Mouse (Mus musculus) heart, adult 2 months (tissue): ENCODE results near the gene Trarg1.

Experiments used
- CTCF ChIP-seq: fragments of 200-600 bp; IDR thresholded peaks from 2 replicates; pipeline ENCODE4 v1.8.1; 2022; ENCODE audit warnings: antibody characterized with exemption, mild to moderate bottlenecking, moderate library complexity
- EP300 ChIP-seq: fragments of 200-500 bp; IDR thresholded peaks from 2 replicates; pipeline ENCODE4 v1.6.1; 2011; ENCODE audit warnings: low read depth, low read length, control low read depth; ENCODE audit not compliant: insufficient read depth
- POLR2A ChIP-seq: fragments of 200-500 bp; IDR thresholded peaks from 2 replicates; pipeline ENCODE4 v1.6.1; 2011; ENCODE audit warnings: mild to moderate bottlenecking, low read depth, low read length, control low read depth; ENCODE audit not compliant: insufficient read depth

- no peak for TF ChIP-seq CTCF
- no peak for TF ChIP-seq POLR2A
- TF ChIP-seq EP300, result no peak
These were observed 34.6 kb upstream of the Trarg1 start for GRCm38 (mm10) chr11:76645036-76645435.
